Mouse (Mus musculus) lung, embryonic 14.5 days (tissue): ENCODE measurements around the gene B3galt1. TPM values are rescaled to one million over a fixed set of nuclear protein-coding genes. Genes with fewer than 3 reads are reported as not detected.

Source experiments
- ATAC-seq: fragments of 200-750 bp; cut with Nextera tagmentation; 2 replicates; pipeline ENCODE4 v1.8.0; 2017; ENCODE audit warnings: mild to moderate bottlenecking, moderate TSS enrichment, moderate library complexity; ENCODE audit not compliant: insufficient read depth
- DNase-seq: peaks from one replicate; pipeline ENCODE4 v3.0.0-alpha.2; 2015
- H3K27ac ChIP-seq: fragments of 300-500 bp; sonication (generic); 2 replicates; pipeline ENCODE4 v1.5.1; 2014; ENCODE audit warnings: low read depth, mild to moderate bottlenecking, moderate library complexity
- H3K27me3 ChIP-seq: fragments of 300-500 bp; sonication (generic); 2 replicates; pipeline ENCODE4 v1.6.1; 2014; ENCODE audit warnings: low read length, control low read depth; ENCODE audit not compliant: insufficient read depth
- H3K36me3 ChIP-seq: fragments of 300-500 bp; sonication (generic); 2 replicates; pipeline ENCODE4 v1.6.1; 2014; ENCODE audit warnings: control low read depth; ENCODE audit not compliant: insufficient read depth
- H3K4me1 ChIP-seq: fragments of 300-500 bp; sonication (generic); 2 replicates; pipeline ENCODE4 v1.6.1; 2014; ENCODE audit warnings: antibody characterized with exemption, control low read depth; ENCODE audit not compliant: insufficient read depth
- H3K4me2 ChIP-seq: fragments of 300-500 bp; sonication (generic); 2 replicates; pipeline ENCODE4 v1.6.1; 2014; ENCODE audit warnings: mild to moderate bottlenecking
- H3K4me3 ChIP-seq: fragments of 300-500 bp; sonication (generic); 2 replicates; pipeline ENCODE4 v1.5.1; 2014; ENCODE audit warnings: low read depth, low read length
- H3K9ac ChIP-seq: fragments of 300-500 bp; sonication (generic); 2 replicates; pipeline ENCODE4 v1.6.1; 2014
- H3K9me3 ChIP-seq: fragments of 300-500 bp; sonication (generic); 2 replicates; pipeline ENCODE4 v1.6.1; 2016; ENCODE audit warnings: low read depth, low read length, control low read depth
- CTCF ChIP-seq: IDR thresholded peaks from 2 replicates; pipeline ENCODE4 v1.5.1; 2016; ENCODE audit warnings: antibody characterized with exemption, low read depth
- WGBS: fragments of 180-500 bp; shearing (Covaris S2); extraction: QIAGEN DNeasy Blood & Tissue Kit; methylation state at CpG from one replicate; pipeline ENCODE4 v1.1.7; 2014; 5-methylcytosine and 5-hydroxymethylcytosine counted together
- polyA plus RNA-seq: library from polyadenylated mRNA; unstranded; fragments of >200 nt; fragmentation: Nextera tagmentation; extraction: Ambion mirVana; gene quantifications from 2 replicates; pipeline ENCODE4 v1.2.1, GENCODE M21; 2014

B3galt1 gene
- polyA plus RNA-seq, 1 experiment from 2014 or later: 3.4 TPM

GRCm38 (mm10) chr2:68005711-68006110 is 440.0 kb downstream of the B3galt1 start:
- Histone ChIP-seq H3K4me2 (no peak overlapping the region), H3K4me1 (no peaks in the 10 kb centered on the region), H3K9ac (no peak overlapping the region), H3K9me3 (no peaks in the 10 kb centered on the region), H3K4me3 (no peak overlapping the region), H3K27me3 (no peaks in the 10 kb centered on the region), H3K36me3 (no peaks in the 10 kb centered on the region), H3K27ac (no peak overlapping the region)
- no peak for TF ChIP-seq CTCF
- DNase-seq (no peak), ATAC-seq (no peak)
- 54% methylated on average over 7 of the region's 7 CpGs for WGBS

- Histone ChIP-seq H3K27ac (no peak overlapping the region), H3K4me2 (no peak overlapping the region), H3K4me3 (no peak overlapping the region), H3K9me3 (no peaks in the 10 kb centered on the region), H3K36me3 (no peaks in the 10 kb centered on the region), H3K27me3 (no peaks in the 10 kb centered on the region), H3K9ac (no peak overlapping the region), H3K4me1 (no peaks in the 10 kb centered on the region)
- DNase-seq (no peak), ATAC-seq (no peak)
- no peak for TF ChIP-seq CTCF
- 81% methylated on average over 4 of the region's 4 CpGs for WGBS
Measured at GRCm38 (mm10) chr2:68011336-68011735, 445.7 kb downstream of the B3galt1 start.

GRCm38 (mm10) chr2:68020251-68020680 is 454.6 kb downstream of the B3galt1 start:
- no peak for TF ChIP-seq CTCF
- ATAC-seq: no peak
- DNase-seq: no peak
- Histone ChIP-seq H3K27me3 (no peaks in the 10 kb centered on the region), H3K9ac (no peak overlapping the region), H3K27ac (no peak overlapping the region), H3K4me1 (no peaks in the 10 kb centered on the region), H3K9me3 (no peaks in the 10 kb centered on the region), H3K4me3 (no peak overlapping the region), H3K36me3 (no peaks in the 10 kb centered on the region), H3K4me2 (no peak overlapping the region)
- 84% methylated on average over 5 of the region's 5 CpGs for WGBS

- no peak for TF ChIP-seq CTCF
- Histone ChIP-seq H3K4me3 (no peak overlapping the region), H3K9ac (no peak overlapping the region), H3K4me1 (no peaks in the 10 kb centered on the region), H3K9me3 (no peaks in the 10 kb centered on the region), H3K27ac (no peak overlapping the region), H3K27me3 (no peaks in the 10 kb centered on the region), H3K36me3 (no peaks in the 10 kb centered on the region), H3K4me2 (no peak overlapping the region)
- ATAC-seq (no peak), DNase-seq (peak; percentile 28)
- WGBS: 70% methylated on average over 6 of the region's 6 CpGs
Measured at GRCm38 (mm10) chr2:68021541-68022152, 456.0 kb downstream of the B3galt1 start.

- 93% methylated on average over 2 of the region's 2 CpGs for WGBS
- Histone ChIP-seq H3K4me2 (no peak overlapping the region), H3K27ac (no peak overlapping the region), H3K36me3 (no peaks in the 10 kb centered on the region), H3K9me3 (no peaks in the 10 kb centered on the region; the same call in 1 of the 2 replicates), H3K9ac (no peak overlapping the region), H3K27me3 (no peaks in the 10 kb centered on the region), H3K4me1 (no peaks in the 10 kb centered on the region), H3K4me3 (no peak overlapping the region)
- no peak for ATAC-seq
- DNase-seq: no peak
- TF ChIP-seq CTCF: no peak
Measured at GRCm38 (mm10) chr2:68028811-68029210, 463.1 kb downstream of the B3galt1 start.

GRCm38 (mm10) chr2:68034711-68035110 is 469.0 kb downstream of the B3galt1 start:
- no peaks in the 10 kb centered on the region; the same call in 1 of the 2 replicates for H3K9me3 ChIP-seq

GRCm38 (mm10) chr2:68040752-68041151 is 475.1 kb downstream of the B3galt1 start:
- Histone ChIP-seq H3K4me3 (no peak overlapping the region), H3K4me1 (no peaks in the 10 kb centered on the region), H3K27me3 (no peaks in the 10 kb centered on the region), H3K27ac (no peak overlapping the region), H3K36me3 (no peaks in the 10 kb centered on the region), H3K9me3 (no peaks in the 10 kb centered on the region), H3K4me2 (no peak overlapping the region), H3K9ac (no peak overlapping the region)
- ATAC-seq (no peak), DNase-seq (no peak)
- WGBS: 75% methylated on average over 5 of the region's 5 CpGs
- TF ChIP-seq CTCF: no peak

More at GRCm38 (mm10) chr2:68034711-68035110, 469.0 kb downstream of the B3galt1 start:
- ATAC-seq (no peak), DNase-seq (no peak)
- H3K27ac ChIP-seq: no peak overlapping the region
- no peaks in the 10 kb centered on the region for H3K27me3 ChIP-seq
- no peak overlapping the region for H3K9ac ChIP-seq
- no peaks in the 10 kb centered on the region for H3K4me1 ChIP-seq
- no peak for TF ChIP-seq CTCF
- H3K4me3 ChIP-seq: no peak overlapping the region
- H3K36me3 ChIP-seq: no peaks in the 10 kb centered on the region
- WGBS: 86% methylated on average over 3 of the region's 3 CpGs
- no peak overlapping the region for H3K4me2 ChIP-seq

- H3K9ac ChIP-seq: no peak overlapping the region
- no peaks in the 10 kb centered on the region for H3K4me1 ChIP-seq
- H3K27me3 ChIP-seq: no peaks in the 10 kb centered on the region
- H3K9me3 ChIP-seq: no peaks in the 10 kb centered on the region
- 65% methylated on average over 6 of the region's 6 CpGs for WGBS
- no peak overlapping the region for H3K4me3 ChIP-seq
- ATAC-seq (peak; percentile 65; the same call in 1 of the 2 replicates), DNase-seq (peak; percentile 45)
- no peak overlapping the region for H3K4me2 ChIP-seq
- no peak for TF ChIP-seq CTCF
- H3K27ac ChIP-seq: no peak overlapping the region
- H3K36me3 ChIP-seq: no peaks in the 10 kb centered on the region
Measured at GRCm38 (mm10) chr2:68052481-68052880, 486.8 kb downstream of the B3galt1 start.
